Comparison of ENCODE assay signal across 22 mouse cellular contexts in genomic region chr1:35842707-35843106, GRCm38 (mm10).
"Had no signal": no experiment of that assay in that cellular context is flagged by ENCODE, and none has a peak within 500 bp of the region (broad histone marks: within the 10 kb centered on the region; RNA-seq: fewer than 3 reads in every experiment).

No protein-coding gene starts in this region.

- DNase-seq: kidney, adult 11 months; kidney, adult 8-10 months; kidney, postnatal 10 days; kidney, postnatal 4 days; liver, postnatal 0 days; lung, embryonic 14.5 days; lung, postnatal 36 days; right cerebral cortex, adult 18-20 months; right cerebral cortex, postnatal 14 days; right cerebral cortex, postnatal 4 days; thymus, adult 2 months; thymus, postnatal 14 days; thymus, postnatal 4 days had no signal

- H3K9ac ChIP-seq: intestine, embryonic 15.5 days; kidney, embryonic 15.5 days; liver, embryonic 14.5 days; liver, postnatal 0 days; lung, embryonic 14.5 days; midbrain, embryonic 12.5 days; midbrain, embryonic 15.5 days; neural tube, embryonic 12.5 days; neural tube, embryonic 15.5 days had no signal

- H3K4me3 ChIP-seq: intestine, embryonic 15.5 days; kidney, embryonic 15.5 days; midbrain, embryonic 12.5 days; midbrain, embryonic 15.5 days; neural tube, embryonic 12.5 days; neural tube, embryonic 15.5 days had no signal

- H3K4me2 ChIP-seq: intestine, embryonic 15.5 days; kidney, embryonic 15.5 days; lung, embryonic 14.5 days; midbrain, embryonic 12.5 days; midbrain, embryonic 15.5 days; neural tube, embryonic 12.5 days; neural tube, embryonic 15.5 days had no signal

- ATAC-seq: intestine, embryonic 15.5 days; liver, postnatal 0 days; lung, postnatal 0 days; midbrain, embryonic 15.5 days had no signal

- H3K9me3 ChIP-seq: intestine, embryonic 15.5 days; kidney, embryonic 15.5 days; midbrain, embryonic 12.5 days; midbrain, embryonic 15.5 days; neural tube, embryonic 15.5 days had no signal

- H3K4me1 ChIP-seq: intestine, embryonic 15.5 days; kidney, embryonic 15.5 days; midbrain, embryonic 12.5 days; midbrain, embryonic 15.5 days; neural tube, embryonic 12.5 days; neural tube, embryonic 15.5 days had no signal

- H3K36me3 ChIP-seq: intestine, embryonic 15.5 days; kidney, embryonic 15.5 days; midbrain, embryonic 12.5 days; midbrain, embryonic 15.5 days; neural tube, embryonic 12.5 days; neural tube, embryonic 15.5 days had no signal

- H3K27me3 ChIP-seq: intestine, embryonic 15.5 days; kidney, embryonic 15.5 days; midbrain, embryonic 12.5 days; midbrain, embryonic 15.5 days; neural tube, embryonic 12.5 days; neural tube, embryonic 15.5 days had no signal

- H3K27ac ChIP-seq: intestine, embryonic 15.5 days; kidney, embryonic 15.5 days; liver, embryonic 14.5 days; midbrain, embryonic 12.5 days; midbrain, embryonic 15.5 days; neural tube, embryonic 12.5 days; neural tube, embryonic 15.5 days; stomach, postnatal 0 days had no signal
